Mouse (Mus musculus) fat pad, adult 2 months (tissue): ENCODE data around the gene Cntd1.

Source experiments
- DNase-seq: peaks from one replicate; pipeline ENCODE4 v3.0.0-alpha.2; 2011; ENCODE audit warnings: low read depth, low spot score; ENCODE audit errors: extremely low read depth

The Cntd1 gene

DNA sequence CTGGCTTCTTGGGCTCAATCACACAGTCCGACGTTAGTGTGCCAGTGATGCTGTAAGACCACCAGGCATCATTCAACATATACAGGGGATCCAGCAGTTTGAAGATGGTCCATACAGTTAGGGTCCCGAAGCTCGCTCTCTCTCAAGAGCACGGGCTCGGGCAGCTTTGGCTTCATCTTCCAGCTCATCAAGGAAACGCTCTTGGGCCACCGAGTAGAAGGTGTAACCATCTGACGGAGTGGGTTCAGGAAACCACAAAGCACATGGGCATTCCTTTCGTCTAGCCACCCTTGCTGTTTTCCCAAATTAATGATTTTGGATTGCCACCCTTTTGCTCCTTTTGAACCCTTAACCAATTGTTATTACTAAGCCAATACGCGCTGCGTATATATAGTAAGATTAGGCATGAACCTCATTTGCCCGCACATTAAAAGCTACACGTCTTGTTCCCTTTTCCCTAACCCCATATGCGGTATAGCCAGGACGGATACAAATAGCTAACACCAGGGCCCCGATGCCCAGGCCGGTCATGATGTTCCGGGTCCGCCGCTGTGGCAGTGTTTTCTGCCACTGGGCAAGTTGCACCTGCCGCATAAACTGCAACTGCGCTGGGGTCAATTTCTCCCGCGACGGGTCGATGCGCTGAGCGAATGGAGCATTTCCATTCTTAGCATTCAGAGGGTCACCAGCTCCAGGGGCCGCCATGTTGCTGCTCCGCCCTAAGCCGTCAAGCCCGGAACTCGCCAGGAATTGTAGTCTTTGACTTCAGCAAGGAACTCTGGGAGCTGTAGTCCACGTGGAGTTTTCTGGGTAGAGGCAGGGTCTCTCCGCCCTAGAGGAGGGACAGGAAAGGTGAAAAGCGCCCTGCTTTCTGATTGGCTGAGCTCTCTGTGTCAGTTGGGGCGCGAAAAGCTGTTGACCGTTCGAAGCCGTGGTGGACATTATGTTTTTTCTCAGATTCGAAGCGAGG, at the start of gene Cntd1, which contains the start of gene Coa3:
Gene Cntd1 (plus strand): TSS at position 790 of the 970 bp plus-strand sequence.
Gene Coa3 (minus strand): TSS at position 892 of the 970 bp plus-strand sequence.
- no peak for DNase-seq

- DNase-seq = no peak
Measured at GRCm38 (mm10) chr11:101229361-101229900, 49.4 kb upstream of the Cntd1 start.

- no peak for DNase-seq
Measured at GRCm38 (mm10) chr11:101230061-101230511, 48.7 kb upstream of the Cntd1 start.

DNA sequence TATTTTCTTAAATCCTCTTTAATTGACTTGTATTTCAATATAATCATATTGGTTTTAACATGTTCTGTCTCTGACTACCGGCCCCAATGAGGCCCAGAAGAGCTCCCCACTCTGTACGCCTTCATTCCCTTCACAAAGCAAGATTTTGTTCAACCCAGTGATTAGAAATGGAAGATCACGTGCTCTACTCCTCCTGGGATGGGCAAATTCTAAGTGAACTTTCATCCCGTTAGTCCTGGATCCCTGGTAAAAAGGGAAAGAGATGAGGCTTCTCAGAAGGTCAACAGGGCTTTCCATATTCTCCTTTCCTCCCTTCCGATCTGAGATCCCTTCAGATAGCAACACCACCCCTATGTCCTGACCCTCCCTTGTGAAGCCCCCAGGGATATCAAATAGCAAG, 48.3 kb upstream of the Cntd1 start:
- no peak for DNase-seq

DNA sequence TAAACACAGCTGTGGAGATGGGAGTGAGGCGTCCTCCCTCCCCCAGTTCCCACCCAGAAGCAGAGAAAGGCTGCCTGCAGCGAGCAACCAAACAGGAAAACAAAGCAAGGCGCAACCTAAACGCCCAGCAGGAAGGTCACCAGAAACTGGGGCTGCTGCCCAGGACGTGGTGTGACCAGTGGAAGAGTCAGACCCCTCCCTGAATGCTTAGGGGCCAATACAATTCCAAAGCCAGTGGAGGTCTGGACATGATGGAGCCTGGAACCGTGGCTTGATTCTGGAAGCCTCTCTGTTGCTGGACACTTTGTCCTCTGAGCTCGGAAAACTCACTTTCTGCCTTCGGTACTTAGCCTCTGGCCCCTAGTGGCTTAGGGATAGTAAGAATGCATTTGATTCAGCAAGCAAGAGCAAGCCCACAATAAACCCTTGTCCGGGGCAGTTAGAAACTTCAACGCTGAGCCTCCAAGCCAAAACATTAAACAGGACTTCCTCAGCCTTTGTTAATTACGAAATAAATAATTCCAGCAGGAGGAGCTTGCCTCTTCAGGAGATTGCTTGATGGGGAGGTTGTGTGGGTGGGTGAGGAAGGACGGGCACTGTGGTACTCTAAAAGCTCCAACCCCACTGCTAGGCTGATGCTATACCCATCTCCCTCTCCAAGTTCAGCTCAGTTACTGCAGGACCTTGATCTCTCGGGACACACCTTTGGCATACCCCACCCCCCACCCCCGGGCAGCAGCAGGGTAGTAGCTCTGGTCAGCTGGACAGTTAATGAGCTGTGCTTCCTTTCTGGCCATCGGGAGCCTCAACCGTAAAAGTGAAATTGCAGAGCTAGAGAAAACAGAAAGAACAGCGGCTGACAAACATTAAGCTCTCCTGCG, 47.6 kb upstream of the Cntd1 start:
- DNase-seq = no peak

DNA sequence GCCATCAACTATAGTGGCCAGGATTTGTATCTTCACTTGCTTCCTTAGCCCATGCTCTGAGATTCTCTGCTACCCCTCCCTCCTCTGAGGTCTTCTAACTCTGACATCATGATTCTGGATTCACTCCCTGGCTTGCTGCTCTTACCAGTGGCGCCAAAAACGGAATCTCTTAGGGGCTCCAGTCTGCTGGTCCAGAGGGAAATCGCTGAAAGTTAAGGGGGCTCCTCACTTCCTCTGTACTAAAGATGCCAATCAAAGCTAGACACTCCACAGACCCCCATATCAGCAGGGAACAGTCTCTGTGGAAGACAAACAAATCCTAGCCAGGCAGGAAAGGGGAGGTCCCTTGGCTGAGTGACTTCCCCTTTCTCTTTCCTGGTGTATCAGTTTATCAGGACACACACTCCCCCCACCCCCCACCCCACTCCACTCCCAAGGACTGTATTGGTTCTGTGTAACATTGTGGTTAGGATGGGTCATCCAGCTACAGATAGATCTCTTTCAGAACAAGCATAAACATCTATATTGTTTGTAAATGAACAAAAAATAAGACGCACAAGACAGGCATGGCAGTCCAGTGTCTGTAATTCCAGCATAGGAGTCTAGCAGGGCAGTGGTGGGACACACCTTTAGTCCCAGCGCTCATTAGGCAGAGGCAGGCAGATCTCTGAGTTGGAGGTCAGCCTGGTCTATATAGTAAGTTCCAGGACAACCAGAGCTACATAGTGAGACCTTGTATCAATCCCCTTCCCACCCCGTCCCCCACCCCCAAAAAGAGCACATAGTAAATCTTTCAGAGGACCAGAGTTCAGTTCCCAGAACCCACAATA, 46.6 kb upstream of the Cntd1 start:
- no peak for DNase-seq

DNA sequence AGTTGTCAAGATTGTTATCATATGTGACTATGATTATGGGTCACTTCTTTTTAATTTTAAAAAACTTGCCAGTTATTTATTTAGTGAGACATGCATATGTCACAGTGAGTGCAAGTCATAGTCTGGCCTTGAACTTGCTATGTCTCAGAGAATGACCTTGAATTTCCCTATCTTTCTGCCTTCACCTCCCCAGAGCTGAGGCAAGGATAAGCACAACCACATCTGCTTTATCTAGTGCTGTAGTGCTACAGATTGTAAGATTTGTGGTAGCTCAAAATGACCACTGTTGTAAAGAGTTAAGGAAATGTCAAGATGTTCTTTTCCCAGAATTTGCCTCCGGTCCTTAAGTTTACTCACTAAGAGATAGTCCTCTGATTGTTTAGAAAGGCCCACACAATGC, 45.6 kb upstream of the Cntd1 start:
- no peak for DNase-seq

DNA sequence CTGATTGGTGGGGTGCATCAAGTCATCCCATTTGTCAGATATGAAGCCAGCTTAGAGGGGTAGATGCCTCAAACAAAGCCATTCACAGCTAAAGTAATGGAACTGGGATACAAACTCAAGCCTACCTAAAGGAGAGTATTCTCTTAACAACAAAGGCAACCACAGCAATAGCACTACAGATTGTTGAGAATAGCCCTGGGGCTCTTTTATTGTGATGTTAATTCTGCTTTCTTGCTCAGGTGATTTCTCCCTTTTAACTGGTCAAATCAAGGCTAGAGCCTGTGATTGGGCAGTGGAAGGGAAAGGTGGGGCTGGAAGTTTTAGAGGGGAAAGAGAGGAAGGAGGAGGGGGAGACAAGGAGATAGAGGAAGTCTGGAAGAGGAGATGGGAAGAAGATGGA, 44.7 kb upstream of the Cntd1 start:
- DNase-seq = no peak

GRCm38 (mm10) chr11:101235429-101235828, 43.4 kb upstream of the Cntd1 start:
- DNase-seq = no peak

GRCm38 (mm10) chr11:101236782-101237181, 42.0 kb upstream of the Cntd1 start:
- DNase-seq = no peak

GRCm38 (mm10) chr11:101238071-101238647, 40.7 kb upstream of the Cntd1 start:
- no peak for DNase-seq

DNA sequence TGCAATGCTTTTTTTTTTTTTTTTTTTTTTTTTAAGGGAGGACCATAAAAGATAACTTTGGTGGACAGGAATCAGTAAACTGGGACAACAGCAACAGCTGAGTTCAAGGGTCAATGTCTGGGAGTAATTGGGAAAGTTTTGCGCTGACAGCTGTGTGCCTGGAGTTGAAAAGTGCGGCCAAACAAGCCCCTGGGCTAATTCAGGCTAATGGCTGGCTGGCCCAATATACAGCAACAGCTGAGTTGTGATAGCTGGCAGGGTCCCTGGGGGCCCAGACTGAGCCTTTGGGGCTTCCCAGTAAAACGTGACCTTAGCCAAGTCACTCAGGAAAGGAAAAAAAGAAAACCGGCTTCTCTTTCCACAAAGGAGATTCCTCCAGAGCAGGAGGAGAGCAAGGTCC, 33.7 kb upstream of the Cntd1 start:
- no peak for DNase-seq

- DNase-seq = no peak
Measured at GRCm38 (mm10) chr11:101245855-101246701, 32.7 kb upstream of the Cntd1 start, which contains the start of gene Ramp2. TSS of gene Ramp2 (plus strand) at chr11:101246028.

DNA sequence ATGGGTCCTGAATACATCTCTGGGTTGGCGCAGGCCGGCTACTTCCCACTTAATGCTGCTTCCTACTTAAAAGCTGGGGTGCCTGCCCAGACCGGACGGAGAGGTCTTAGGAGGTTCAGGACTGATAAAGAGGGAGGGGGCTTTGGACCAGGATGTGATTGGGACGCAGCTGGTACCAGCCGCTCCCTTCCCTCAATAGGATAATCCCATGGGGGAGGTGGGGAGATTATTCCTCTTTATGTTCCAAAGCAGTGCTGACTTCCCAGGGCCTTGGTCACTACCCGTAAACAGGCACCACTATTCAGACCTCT, 32.2 kb upstream of the Cntd1 start:
- DNase-seq = no peak

GRCm38 (mm10) chr11:101247521-101248030, 31.2 kb upstream of the Cntd1 start:
- no peak for DNase-seq

DNA sequence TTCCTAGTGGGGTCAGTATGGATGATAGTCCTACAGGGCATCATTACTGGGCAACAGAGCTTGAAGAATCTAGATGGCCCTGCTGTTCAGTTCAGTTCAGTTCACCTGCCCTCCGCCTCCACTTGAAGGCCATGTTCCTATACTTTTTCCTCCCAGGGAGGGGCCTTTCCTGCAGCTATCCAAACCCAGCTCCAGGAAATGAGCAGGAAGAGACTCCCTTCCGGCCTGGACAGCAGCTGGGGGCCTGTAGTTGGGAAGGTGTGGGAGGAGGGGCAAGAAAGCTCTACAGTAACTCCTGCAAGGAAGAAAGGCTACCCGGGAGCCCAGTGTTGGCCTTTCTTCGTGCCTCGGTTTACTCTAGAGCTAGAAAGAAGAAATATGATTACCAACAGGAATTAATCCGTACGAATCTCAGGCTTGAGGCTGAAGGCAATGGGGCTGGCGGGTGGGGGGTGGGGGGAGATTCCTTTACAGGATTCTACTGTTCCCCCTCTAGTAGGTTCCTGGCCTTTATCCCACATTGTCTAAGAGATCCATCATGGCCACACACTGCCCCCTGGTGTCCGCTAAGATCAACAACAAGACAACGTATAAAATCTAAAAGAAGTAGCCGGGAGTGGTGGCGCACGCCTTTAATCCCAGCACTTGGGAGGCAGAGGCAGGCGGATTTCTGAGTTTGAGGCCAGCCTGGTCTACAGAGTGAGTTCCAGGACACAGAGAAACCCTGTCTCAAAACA, 30.4 kb upstream of the Cntd1 start:
- no peak for DNase-seq

- no peak for DNase-seq
Measured at GRCm38 (mm10) chr11:101251031-101251430, 27.8 kb upstream of the Cntd1 start.

DNA sequence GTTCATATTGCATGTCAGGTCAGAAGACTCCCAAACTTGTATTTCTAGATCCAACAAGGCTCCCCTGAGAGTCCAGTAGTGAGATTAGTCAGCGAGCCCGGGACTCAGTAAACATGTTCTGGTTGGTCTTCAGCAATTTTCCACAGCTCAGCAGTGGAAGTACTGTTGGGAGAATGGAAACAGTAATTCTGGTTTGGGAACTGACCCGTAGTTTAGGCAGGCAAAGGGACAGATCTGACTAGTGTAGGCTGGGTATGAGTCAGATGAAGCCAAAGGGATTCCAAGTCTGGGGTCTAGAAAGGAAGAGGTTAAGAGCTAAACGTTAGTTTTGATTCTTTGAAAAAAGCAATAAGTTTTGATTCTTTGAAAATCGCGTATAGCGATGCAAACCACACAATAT, 25.9 kb upstream of the Cntd1 start:
- no peak for DNase-seq
